Mouse (Mus musculus): Measurements from ENCODE around the gene Cxcl14. TPM values are rescaled to one million over a fixed set of nuclear protein-coding genes. Genes with fewer than 3 reads are reported as not detected.

Cxcl14 gene
- polyA plus RNA-seq, 1 experiment, result 35.9 TPM

DNA sequence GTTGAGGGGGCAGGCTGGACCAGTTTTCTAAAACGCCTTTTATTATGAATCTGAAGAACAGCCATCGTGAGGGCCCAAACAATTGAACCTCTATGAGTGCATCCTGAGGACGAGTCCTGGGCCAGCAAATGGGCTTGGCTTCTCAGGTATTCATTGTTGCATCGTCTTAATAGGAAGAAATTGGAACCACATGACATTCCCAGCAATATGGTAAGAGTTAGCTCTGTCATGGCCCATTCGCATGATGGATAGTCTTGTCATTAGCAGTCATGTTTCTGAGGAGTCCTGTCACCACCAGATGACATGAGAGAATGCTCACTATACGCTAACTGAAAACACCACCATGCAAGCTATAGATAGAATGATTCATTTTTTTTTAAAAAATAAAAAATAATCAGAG lies 32.8 kb upstream of the Cxcl14 start:
- TF ChIP-seq CTCF (IDR thresholded peaks at IDR 0.05; ENCODE audit: borderline replicate concordance, extremely low read depth, insufficient read depth, insufficient read length), result no peak
- no peak for TF ChIP-seq POLR2A (IDR thresholded peaks at IDR 0.05; ENCODE audit: borderline replicate concordance, extremely low read depth, insufficient read depth, insufficient read length, poor library complexity, severe bottlenecking)
- no peak for DNase-seq (ENCODE audit: low read depth)

DNA sequence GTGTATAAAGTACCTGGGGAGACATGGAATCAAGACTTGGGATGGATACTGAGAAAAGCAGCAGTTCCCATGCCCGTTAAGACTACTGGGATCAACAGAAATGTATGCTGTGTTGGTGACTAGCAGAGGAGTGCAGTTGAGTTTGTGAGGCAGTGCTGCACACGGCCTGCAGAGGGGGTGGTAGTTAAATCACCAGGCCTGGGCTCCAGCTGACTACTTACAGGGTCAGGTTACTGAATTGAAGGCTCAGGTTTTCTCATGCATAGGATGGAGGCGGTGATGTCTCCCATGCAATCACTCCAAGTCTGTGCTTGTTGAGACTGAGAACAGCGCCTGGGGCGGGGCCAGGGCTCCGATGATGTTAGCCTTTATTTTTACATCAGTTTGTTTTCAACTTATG lies 31.4 kb upstream of the Cxcl14 start:
- TF ChIP-seq CTCF (IDR thresholded peaks at IDR 0.05; ENCODE audit: borderline replicate concordance, extremely low read depth, insufficient read depth, insufficient read length), result peak; percentile 42; the same call in 1 of the 2 replicates
- TF ChIP-seq POLR2A (IDR thresholded peaks at IDR 0.05; ENCODE audit: borderline replicate concordance, extremely low read depth, insufficient read depth, insufficient read length, poor library complexity, severe bottlenecking), result no peak
- DNase-seq (ENCODE audit: low read depth), result no peak

DNA sequence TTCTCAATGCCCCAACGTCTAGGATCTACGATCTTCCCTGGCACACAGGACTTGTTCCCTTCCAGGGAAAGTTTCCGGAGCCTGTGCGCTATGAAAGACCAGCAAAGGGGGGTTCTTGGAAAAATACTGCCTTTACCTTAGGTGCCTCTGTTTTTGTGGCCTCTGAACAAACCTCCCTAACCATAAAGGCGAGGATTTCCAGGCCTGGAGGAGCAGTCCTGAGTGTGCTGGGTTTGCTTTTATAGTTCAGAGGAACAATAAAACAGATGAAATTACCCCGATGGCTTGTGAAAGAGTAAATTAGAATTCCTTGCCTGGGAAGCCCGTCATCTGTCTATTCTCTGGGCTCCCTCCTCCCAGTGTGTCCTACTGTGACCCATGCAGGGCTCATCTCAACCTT lies 25.3 kb upstream of the Cxcl14 start:
- DNase-seq (ENCODE audit: low read depth), result no peak
- TF ChIP-seq POLR2A (IDR thresholded peaks at IDR 0.05; ENCODE audit: borderline replicate concordance, extremely low read depth, insufficient read depth, insufficient read length, poor library complexity, severe bottlenecking) (no peak), CTCF (IDR thresholded peaks at IDR 0.05; ENCODE audit: borderline replicate concordance, extremely low read depth, insufficient read depth, insufficient read length) (no peak)

DNA sequence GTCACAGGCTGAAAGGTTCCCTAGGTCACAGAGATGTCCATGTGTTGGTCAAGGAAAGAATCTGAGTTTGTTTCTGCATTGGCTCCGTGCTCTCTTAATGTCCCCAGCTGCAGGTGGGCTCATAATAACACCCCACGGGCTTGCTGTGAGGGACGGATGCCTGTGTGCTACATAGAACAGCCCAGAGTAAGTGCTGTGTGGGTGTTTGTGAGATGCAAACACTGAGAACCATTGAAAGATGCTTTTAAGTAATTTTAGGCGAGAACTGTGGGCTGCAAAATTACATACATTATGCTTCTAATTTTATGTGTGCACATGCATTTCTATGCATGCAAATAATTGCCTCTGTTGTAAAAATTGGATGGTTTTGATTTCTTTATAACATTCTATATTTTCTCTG lies 20.6 kb upstream of the Cxcl14 start:
- DNase-seq (ENCODE audit: low read depth), result no peak
- TF ChIP-seq CTCF (IDR thresholded peaks at IDR 0.05; ENCODE audit: borderline replicate concordance, extremely low read depth, insufficient read depth, insufficient read length) (no peak), POLR2A (IDR thresholded peaks at IDR 0.05; ENCODE audit: borderline replicate concordance, extremely low read depth, insufficient read depth, insufficient read length, poor library complexity, severe bottlenecking) (no peak)

DNA sequence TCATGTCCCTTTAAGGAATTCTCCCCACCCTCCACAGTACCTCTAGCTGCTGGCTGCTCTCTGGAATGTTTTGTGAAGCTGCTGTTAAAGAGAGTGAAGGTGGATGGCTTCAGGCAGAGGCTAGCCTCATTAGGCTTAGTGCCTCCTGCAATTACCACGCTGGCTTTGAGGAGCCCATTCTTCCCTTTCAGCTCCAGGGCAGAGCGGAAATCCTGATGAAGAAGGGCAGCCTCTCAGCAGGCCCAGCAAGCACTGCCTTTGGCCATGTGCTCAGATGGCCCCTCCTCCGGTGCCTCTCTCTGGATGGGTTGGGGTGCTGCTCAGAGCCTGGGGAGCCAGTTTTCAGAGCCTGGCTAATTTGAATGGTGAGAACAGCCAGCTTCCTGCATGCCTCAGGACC lies 18.9 kb upstream of the Cxcl14 start:
- DNase-seq (ENCODE audit: low read depth), result peak; percentile 79
- no peak for TF ChIP-seq POLR2A (IDR thresholded peaks at IDR 0.05; ENCODE audit: borderline replicate concordance, extremely low read depth, insufficient read depth, insufficient read length, poor library complexity, severe bottlenecking)
- no peak for TF ChIP-seq CTCF (IDR thresholded peaks at IDR 0.05; ENCODE audit: borderline replicate concordance, extremely low read depth, insufficient read depth, insufficient read length)

DNA sequence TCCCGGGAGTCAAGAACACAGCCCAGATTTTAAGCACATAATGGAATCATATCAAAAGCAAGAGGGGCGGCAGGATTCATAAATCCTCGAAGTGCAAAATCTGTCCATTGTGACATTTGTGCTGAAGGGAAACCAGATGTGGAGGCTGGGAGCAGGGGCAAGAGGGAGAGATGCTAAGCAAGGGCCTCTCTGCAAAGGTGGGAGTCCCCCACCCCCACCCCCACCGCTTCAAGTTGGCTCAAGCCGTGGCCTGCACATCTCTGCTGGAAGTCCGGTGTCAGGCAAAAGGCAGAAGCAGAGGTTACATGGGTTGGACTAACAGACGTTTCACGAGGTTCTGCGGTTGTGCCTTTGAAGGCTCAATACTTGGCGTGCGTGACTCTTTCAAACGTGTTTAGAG lies 8.7 kb upstream of the Cxcl14 start:
- DNase-seq (ENCODE audit: low read depth), result no peak
- TF ChIP-seq POLR2A (IDR thresholded peaks at IDR 0.05; ENCODE audit: borderline replicate concordance, extremely low read depth, insufficient read depth, insufficient read length, poor library complexity, severe bottlenecking), result no peak
- no peak for TF ChIP-seq CTCF (IDR thresholded peaks at IDR 0.05; ENCODE audit: borderline replicate concordance, extremely low read depth, insufficient read depth, insufficient read length)

DNA sequence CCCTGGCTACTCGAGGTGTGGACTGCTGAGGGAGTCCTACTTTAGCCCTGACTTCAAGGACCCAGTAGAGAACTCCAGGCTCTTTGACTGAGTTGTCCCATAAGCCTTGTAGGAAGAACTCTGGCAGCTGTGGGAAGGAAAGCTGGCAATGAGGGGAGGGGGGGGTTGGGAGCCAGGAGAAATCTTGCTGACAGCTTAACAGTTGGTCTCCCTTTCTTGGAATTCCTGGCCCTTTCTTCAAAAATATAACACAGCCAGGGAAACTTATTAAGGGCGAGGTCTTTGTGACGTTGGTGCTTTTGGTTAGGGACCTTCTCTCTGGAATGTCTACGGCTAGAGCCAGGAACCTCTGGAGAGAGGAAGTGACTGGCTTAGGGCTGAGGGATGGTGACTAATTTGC lies 8.1 kb upstream of the Cxcl14 start:
- DNase-seq (ENCODE audit: low read depth), result no peak
- TF ChIP-seq POLR2A (IDR thresholded peaks at IDR 0.05; ENCODE audit: borderline replicate concordance, extremely low read depth, insufficient read depth, insufficient read length, poor library complexity, severe bottlenecking) (no peak), CTCF (IDR thresholded peaks at IDR 0.05; ENCODE audit: borderline replicate concordance, extremely low read depth, insufficient read depth, insufficient read length) (no peak)

DNA sequence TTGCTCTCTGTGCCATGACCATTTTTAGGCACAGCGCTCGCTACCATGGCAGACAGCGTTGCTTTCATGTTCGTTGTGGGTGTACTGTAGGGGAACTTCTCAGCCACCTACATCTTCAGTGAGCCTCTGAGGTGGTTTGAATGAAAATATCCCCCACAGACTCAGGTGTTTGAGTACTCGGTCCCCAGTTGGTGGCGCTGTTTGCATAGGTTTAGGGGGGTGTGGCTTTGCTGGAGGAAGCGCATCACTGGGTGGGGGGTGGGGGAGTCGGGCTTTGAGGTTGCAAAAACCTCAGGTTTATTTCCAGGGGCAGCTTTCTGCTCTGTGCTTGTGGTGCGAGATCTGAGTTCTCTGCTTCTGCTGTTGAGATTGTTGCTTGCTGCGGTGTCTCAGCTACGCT lies 3.0 kb upstream of the Cxcl14 start:
- no peak for DNase-seq (ENCODE audit: low read depth)
- TF ChIP-seq CTCF (IDR thresholded peaks at IDR 0.05; ENCODE audit: borderline replicate concordance, extremely low read depth, insufficient read depth, insufficient read length) (no peak), POLR2A (IDR thresholded peaks at IDR 0.05; ENCODE audit: borderline replicate concordance, extremely low read depth, insufficient read depth, insufficient read length, poor library complexity, severe bottlenecking) (no peak)

DNA sequence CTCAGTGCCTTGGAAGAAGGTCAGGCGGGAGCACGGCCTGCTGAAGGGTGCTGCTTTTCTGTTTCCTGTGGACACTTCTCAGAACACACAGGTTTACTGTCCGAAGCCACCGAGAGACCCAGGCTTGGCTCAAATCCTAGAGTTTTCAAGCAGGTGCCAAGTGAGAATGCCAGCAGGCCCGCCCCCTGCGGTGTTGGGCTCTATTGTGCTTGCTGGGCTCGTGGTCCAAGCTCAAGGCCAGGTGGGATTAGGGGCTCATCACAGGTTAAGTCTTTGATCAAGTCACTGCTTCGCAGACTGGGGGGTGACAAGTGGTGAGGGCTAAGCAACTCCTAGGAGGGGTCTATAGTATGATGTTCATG lies 289 bp upstream of the Cxcl14 start:
- no peak for DNase-seq (ENCODE audit: low read depth)
- no peak for TF ChIP-seq CTCF (IDR thresholded peaks at IDR 0.05; ENCODE audit: borderline replicate concordance, extremely low read depth, insufficient read depth, insufficient read length)
- TF ChIP-seq POLR2A (IDR thresholded peaks at IDR 0.05; ENCODE audit: borderline replicate concordance, extremely low read depth, insufficient read depth, insufficient read length, poor library complexity, severe bottlenecking), result no peak

DNA sequence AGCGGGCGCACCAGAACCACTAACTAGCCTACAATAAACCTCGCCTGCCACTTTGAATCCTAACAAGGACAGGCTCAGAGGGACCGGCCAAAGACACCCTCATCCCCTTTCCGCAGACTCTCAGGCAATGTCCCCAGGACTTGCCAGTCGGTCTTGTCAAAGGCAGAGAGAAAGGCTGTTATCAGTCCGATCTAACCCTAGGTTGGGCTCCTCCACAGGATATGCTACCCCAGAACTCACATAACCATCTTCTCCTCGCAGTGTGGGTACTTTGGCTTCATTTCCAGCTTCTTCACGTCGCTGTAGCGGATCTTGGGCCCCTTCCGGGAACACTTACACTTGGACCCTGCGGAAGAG lies 787 bp downstream of the Cxcl14 start:
- no peak for DNase-seq (ENCODE audit: low read depth)
- TF ChIP-seq POLR2A (IDR thresholded peaks at IDR 0.05; ENCODE audit: borderline replicate concordance, extremely low read depth, insufficient read depth, insufficient read length, poor library complexity, severe bottlenecking), result no peak
- no peak for TF ChIP-seq CTCF (IDR thresholded peaks at IDR 0.05; ENCODE audit: borderline replicate concordance, extremely low read depth, insufficient read depth, insufficient read length)

DNA sequence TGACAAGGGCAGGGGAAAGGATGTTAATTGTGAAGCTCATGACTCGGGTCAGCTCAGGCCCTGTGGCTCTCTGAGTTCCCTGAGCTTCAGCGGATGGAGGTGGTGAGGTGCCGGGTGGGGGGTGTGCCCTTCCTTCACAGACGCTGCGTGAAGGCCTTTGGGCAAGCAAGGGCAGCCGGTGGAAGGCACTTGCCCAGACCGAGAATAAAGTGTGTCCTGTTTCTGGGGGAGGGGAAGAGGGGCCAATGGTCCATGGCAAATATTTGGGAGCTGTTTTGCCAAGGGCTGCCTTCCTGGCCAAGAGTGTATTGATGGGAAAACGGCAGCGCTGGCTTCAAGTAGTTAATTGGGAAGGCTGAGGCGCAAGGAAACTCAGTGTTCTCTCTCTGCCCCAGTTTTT lies 1.4 kb downstream of the Cxcl14 start:
- no peak for DNase-seq (ENCODE audit: low read depth)

DNA sequence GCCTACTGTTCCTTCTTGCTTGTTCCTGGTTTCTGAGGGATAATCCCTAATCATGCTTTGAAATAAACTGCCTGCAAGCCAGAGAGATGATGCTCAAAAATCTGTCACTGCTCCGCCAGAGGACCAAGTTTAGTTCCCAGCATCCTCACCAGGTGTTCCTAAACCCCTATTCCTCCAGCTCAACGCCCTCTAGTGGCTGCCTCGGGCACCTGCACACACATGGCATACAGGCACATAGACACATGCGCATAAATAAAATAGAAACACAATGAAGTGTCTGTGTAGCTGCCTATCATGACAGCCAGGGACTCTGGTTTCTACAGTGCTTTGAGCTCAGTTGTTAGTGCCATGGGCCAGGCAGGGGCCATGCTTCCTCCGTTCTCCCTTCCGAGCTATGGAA lies 6.4 kb downstream of the Cxcl14 start:
- DNase-seq (ENCODE audit: low read depth), result no peak
- TF ChIP-seq CTCF (IDR thresholded peaks at IDR 0.05; ENCODE audit: borderline replicate concordance, extremely low read depth, insufficient read depth, insufficient read length) (peak; percentile 22; the same call in 1 of the 2 replicates), POLR2A (IDR thresholded peaks at IDR 0.05; ENCODE audit: borderline replicate concordance, extremely low read depth, insufficient read depth, insufficient read length, poor library complexity, severe bottlenecking) (no peak)

More for the DNA sequence above, 1.4 kb downstream of the Cxcl14 start:
- TF ChIP-seq CTCF (IDR thresholded peaks at IDR 0.05; ENCODE audit: borderline replicate concordance, extremely low read depth, insufficient read depth, insufficient read length), result no peak
- TF ChIP-seq POLR2A (IDR thresholded peaks at IDR 0.05; ENCODE audit: borderline replicate concordance, extremely low read depth, insufficient read depth, insufficient read length, poor library complexity, severe bottlenecking), result no peak

DNA sequence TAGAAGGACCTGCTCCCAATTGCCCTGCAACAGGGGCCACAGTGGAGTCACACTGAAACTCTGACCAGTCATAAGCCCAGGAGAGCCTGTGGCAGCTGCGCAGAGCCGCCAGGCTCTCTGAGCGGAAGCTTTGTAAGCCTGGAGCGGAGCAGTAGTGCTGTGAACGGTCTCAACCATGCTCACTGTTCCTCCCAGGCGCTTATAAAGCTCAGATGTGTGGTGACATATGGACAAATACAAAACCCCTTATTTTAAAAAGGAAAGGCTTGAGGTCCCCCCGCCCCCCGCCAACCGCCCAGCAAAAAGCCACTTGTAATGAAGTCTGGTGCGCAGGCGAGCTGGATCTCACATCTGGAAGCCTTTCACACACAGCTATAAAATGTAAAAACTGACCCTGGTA lies 7.1 kb downstream of the Cxcl14 start:
- DNase-seq (ENCODE audit: low read depth), result peak; percentile 52
- TF ChIP-seq POLR2A (IDR thresholded peaks at IDR 0.05; ENCODE audit: borderline replicate concordance, extremely low read depth, insufficient read depth, insufficient read length, poor library complexity, severe bottlenecking), result no peak
- no peak for TF ChIP-seq CTCF (IDR thresholded peaks at IDR 0.05; ENCODE audit: borderline replicate concordance, extremely low read depth, insufficient read depth, insufficient read length)

Measured in brain, embryonic 14.5 days (tissue).